Mouse (Mus musculus) heart, adult 18-20 months (tissue): ENCODE measurements around the gene Plekhh2. TPM values are rescaled to one million over a fixed set of nuclear protein-coding genes. Genes with fewer than 3 reads are reported as not detected.
A peak's percentile ranks its signal among the peaks of the same experiment; 100 is the strongest.

Experiments
- DNase-seq, 2 experiments: peaks; one replicate each; pipeline ENCODE4 v3.0.0; 2021 to 2022; ENCODE audit warnings: mixed read lengths in 1 of 2
- long read RNA-seq, 2 experiments: library from polyadenylated mRNA; stranded (forward); transcript quantifications; one replicate each; pipeline ENCODE4 v2.0.0; 2021
- total RNA-seq, 2 experiments: library from RNA; stranded (reverse); gene quantifications; 2 replicates each; pipeline ENCODE4 v1.2.3; 2021

The Plekhh2 gene
- total RNA-seq, result 1 to 10 TPM; 1.5 to 1.7 TPM
- long read RNA-seq, experiment 1, result 0 reads
- long read RNA-seq, experiment 2, result 0 reads

DNA sequence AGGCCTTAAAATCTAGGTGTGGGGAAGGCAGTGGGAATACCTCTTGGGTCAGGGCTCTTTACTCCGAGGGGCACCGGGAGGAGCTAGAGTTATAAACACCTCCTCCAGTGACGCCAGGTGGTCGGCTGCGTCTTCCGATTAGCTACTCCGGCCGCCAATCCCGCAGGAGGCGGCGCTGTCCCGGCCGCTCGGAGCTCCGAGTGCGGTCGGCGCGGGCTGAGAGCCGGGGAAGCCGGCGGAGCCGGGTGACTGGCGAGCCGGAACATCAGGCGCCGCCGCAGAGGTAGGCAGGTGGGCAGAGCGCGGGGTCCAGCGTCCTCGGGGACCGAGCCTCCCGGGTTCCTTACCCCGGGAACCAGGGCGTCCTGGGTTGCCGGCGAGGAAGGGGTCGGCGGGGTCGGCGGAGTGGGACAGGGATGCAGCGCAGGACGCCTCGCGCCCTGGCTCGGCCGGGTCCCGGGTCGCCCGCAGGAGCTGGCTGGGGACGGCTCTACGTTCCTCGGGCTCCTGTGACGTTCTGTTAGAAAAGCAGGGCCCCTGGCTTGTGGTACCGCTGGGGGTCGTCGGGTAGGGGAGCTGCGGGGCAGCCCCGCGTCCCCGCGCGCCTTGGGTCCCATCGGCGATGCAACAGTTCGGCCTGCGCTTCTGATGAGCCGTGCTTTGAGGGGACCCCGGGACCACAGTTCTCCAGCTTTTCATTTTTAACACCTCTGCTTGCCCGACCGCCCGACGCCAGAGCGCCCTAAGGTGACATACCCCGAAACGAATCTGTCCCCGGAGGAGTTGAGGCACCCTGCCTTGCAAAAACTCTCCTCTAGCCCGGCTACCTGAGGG lies at the start of gene Plekhh2:
Gene Plekhh2, plus strand, starts transcription at position 214 of the 834 bp plus-strand sequence.
- DNase-seq, result peak; percentile 86 to 87

DNA sequence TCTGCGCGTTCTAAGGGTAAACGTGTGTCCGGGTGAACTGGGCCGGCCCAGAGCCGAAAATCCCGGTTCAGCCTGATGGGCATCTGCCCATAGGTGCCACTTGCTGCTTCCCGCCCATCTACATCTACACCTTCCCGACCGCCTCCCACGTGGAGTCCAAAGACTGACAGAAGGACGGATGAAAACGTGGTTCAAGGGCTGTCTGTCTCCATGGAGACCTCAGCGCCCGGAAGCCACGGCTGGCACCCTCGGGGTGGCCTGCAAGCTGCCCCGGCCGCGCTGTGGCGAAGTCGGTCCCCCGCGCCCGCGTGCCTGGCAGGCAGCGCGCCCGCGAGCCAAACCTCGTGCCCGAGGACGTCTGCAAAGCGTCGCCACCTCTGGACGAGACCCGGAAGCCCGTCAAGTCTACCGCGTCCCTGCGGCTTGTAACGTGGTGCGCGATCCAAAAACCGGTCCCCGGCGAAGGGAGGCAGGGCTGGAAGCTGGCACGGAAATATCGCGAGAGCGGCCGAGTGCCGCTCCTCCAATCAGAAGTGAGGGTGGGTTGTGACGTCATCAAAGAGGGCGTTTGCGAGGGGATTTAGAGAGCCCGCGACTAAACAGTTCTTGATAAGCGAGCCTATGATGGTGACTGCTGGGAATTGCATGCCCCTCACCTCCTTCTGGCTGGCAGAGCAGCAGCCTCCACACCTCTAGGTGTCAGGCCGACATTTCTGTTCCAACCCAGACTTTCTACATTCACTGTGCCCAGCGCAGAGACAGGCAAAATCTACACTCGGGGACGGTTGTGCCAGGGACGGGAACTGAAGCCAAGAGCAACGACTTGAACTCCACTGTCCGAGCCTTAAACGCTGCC lies 45.7 kb upstream of the Plekhh2 start, which contains the start of gene Thada:
Gene Thada, minus strand, starts transcription at position 453 of the 856 bp plus-strand sequence.
- peak; percentile 98 to 99 for DNase-seq

DNA sequence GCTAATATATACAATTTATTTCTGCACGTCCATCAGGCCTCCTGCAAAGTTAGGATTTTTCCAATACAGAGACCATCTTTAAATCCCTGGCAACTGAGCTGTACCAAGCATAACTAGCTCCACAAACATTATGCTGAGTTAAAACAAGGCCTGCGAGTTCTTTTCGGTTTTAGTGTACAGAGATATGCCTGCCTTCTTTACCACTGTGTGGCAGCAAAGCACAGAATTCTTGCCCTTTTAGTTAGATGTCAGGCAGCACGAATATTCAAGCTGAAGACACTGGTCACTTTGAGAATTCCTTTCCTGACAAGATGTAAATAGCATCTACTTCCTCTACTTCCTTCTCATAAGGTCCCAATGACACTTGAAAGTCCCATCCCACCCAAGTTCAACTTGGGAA lies 37.4 kb upstream of the Plekhh2 start:
- DNase-seq, result peak in 1 of 2 experiments; percentile 18

DNA sequence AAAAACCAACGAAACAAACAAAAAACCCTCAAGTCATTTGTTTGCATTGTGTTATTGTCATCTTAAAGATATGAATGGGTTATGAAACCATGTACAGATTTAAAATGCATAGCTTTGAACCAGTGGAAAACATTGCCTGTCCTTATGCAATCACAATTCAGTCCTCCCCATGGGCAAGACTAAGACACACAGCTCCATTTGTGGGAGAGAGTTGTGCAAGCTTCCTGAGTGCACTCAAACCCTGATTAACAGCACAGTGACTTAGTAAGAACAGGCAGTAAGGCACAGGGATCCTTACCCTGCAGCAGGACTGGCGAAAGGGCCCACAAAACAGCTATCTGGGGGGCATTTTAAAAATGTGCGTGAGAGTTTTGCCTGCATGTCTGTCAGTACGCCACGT lies 34.5 kb upstream of the Plekhh2 start:
- no peak for DNase-seq

DNA sequence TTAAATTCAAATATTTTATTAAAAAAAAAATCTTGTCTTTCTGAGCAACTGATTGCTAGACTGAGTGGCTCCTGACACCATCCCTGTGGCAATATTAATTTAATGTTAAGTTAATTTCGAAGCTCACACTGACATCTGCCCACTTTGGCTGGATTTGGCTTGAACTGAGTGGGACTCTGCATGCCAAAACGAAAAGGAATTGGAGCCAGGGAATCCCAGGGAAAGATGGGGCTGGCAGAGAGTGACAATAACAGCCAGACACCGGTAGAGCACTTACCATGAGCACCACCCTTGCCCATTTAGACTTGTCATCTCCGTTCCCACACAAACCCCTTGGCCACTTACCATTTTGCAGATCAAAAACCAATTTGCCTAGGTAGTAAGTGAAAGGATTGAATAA lies 33.4 kb upstream of the Plekhh2 start:
- DNase-seq, result no peak

DNA sequence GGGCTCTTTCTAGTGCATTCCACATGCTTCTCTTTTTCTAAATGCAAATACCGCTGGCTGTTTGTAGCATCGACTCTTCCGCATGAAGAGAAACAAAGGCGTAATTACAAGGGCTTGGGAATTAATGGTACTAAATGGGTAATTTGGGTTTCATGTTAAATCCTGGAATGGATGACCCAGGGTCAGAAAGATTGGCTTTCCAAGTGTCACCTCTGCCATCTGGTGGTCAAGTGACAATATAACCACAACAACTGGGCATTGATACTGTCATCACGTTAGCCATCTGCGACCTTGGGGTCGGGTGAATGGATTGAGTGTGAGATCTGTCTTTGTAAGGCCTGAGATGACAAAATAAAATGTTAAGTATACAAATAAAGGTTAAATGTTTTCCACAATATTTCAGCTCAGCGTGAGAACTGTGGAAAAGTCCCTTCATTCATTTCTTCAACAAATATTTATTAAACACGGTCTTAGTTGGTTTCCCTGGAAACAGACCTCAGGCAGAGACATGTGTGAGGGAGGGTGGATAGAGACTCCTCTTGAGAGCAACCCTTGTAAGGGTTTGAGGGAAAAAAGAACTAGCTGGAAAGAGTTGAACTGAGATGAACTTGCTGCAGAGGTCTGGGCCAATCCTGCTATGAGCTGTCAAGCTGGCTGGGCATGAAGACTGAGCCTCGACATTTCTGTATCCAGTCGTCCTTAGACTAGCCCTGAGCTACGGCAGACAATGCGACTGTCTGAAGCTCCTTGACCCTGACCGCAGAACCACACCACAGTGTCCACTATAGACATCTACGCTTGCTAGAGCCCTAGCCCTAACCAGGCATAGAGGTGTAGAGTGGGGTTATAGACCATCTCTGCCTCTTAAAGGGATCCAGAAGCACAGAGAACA lies 31.0 kb upstream of the Plekhh2 start:
- DNase-seq, result peak; percentile 26 to 56

DNA sequence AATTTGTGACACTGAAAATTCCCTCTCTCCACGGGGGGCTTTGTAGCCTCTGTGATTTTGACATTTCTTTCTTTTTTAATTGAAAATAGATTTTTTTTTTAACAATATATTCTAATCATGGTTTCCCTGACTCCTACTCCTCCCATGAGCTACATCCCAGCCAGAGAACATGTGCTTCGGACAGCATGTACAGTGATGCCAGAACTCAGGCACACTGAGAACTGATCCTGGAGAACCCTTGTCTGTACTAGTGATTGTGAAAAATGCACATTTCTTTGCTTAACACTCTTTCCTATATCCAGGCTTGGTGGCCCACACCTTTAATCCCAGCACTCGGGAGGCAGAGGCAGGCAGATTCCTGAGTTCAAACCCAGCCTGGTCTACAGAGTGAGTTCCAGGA lies 28.9 kb upstream of the Plekhh2 start:
- no peak for DNase-seq

DNA sequence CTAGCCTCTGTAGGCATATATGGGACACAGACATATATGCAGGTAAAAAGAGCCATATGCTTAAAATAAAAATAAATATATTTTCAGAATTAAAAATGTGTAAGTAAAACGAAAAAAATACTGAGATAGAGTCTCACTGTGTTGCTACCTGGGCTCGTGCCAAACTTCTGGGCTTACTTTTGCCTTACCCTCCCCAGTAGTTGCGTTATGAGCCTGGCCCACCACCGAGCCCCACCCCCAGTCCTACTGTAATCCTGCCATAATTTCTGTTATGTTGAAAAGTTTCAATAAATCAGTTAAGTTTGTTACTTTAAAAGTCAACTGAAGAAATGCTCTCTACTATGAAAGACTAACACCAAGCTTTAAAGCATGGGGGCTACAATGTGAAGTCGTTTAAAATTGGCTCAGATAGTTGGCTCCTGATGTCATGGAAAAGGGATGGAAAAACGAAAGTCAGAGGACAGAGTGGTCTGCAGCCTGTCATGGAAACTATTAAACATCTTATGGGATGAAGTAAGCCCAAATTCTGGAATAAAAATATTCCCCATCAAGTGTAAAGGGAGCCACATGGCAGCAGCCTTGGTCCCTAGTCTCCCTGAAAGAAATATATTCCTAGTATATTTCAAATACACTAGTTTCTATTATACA lies 27.9 kb upstream of the Plekhh2 start:
- DNase-seq, result no peak

DNA sequence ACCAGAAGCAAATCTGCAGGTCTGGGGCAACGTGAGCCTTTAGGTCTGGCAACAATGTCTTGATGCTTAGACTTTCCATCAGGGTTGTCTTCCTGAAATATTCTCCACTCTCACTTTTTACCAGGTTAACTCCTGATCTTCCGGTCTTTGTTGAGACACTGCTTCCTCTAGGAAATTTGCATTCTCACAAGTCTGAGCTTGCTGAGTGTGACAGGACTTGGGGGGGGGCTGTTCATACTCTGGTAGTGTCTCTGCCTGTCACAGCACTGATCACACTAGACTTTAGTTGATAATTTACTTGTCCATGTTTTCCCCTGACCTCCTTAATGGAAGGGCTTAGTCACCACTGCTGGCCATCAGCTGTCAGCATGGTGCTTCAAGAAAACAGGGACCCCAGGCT lies 24.3 kb upstream of the Plekhh2 start:
- DNase-seq, result no peak

DNA sequence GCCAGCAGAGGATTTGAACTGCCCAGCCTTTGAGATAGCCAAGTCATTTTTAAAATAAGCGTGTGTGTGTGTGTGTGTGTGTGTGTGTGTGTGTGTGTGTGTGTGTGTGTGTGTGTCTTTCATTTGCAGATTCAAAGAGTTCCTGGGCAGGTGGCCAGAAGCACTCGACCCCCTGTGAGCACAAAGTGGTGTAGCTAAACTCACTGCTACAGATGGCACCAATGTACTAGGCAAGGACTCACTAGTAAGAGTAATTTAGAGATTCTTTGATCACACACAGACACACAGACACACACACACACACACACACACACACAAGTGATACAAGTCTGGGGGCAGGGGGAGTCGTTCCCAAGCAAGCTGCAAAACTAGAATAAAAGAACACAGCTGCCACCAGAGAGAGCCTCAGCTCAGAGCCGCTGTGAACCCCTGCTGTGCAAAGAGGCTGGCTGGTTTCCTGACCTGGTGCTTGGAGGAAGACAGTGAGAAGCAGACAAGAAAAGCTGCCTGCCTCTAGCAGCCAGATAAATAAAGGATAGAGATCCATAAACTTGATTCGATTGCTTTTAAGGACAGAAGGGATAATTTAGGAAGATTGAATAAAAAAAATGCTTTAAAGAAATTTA lies 19.3 kb upstream of the Plekhh2 start:
- DNase-seq, result no peak

DNA sequence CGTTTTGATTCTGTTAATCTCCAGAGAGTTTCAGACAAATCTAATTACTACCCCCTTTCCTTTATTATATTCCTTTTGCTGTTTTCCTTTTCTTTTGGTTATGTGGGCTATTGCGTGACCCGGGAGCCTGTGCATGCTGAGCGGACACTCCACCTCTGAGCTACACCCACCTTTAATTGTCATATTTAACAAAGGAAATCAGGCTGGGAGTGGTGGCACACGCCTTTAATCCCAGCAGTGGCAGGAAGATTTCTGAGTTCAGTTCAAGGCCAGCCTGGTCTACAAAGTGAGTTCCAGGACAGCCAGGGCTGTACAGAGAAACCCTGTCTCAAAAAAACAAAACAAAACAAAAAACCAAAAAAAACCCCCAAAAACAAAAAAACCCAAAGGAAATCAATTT lies 14.7 kb upstream of the Plekhh2 start:
- no peak for DNase-seq

DNA sequence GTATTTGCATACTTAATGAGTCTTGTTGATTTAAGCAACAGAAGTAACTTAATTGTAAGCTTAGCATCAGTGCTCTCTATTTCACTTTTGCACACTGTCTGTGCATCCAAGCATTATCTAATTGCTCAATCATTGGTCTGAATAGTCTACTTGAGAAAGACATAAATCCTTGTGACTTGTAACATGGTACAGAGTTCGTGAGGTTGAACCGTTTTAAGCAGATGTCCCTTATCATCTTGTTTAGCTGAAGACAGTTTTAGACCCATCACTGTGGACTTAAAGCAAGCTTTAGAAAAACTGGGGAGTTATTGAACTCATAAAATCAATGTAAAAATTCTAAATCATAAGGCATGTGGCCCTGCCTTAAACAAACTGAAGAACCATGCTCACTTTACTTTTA lies 14.1 kb upstream of the Plekhh2 start:
- DNase-seq, result no peak

DNA sequence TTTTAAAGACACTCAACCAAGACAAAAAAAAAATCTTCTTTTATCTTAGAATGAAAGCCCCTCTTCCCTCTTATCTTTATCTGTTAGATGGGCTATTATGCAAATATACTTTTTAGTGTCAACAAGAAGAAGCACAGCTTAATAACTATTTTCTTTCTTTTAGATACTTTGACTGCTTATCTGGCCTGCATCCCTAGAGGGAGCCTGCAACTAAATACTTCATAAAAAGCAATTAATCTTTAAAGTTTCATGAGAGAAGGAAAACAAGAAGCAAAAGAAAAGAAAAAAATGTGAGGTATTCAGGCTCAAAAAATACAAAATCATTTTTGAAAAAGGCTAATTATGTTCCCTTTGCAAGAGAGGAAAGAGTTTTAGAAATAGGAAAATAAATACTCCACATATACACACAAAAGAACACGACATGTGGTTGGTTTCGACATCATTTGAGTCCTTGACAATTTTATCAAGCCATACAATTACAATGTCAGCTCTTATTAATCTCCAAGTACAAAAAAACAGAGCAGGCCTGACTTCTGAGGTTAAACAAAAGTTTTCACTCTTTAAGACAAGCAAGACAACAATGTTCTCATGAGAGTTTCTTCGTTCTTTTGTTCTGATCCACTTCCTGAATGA lies 13.6 kb upstream of the Plekhh2 start:
- no peak for DNase-seq

DNA sequence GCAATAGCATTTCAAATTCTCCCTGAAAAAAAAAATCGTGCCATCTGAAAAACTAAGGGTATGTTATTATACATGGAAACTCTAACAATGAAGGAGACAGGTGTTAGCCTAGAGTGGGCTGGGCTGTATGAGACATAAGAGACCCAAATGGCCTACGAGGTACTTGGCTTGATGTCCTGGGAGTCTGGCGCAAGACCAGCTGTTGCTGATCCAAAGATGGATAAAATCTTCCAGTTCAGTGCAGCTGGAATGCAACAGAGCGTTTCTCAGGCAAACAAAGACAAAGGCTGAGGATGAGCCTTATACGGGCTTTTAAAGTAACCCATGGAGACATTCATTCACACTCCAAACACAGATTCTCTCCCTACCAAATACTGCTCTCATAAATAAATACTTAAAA lies 13.1 kb upstream of the Plekhh2 start:
- DNase-seq, result peak; percentile 46 to 66

DNA sequence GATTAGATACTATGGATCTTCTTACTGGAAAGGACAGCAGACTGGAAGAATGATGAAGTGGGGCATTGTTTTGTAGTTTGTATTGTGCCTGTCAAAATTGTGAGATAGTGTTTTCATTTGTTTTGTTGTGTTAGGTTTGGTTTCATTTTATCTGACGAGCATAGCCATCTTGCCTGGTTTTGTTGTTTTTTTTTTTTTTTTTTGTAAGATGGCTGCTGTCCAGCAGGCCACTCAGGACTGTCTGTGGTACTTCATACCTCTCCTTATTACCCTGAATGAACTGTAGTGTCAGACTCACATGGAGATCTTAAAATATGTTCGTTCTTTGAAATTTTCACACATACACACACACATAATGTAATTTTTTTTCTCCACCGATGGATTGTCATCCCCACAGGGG lies 9.4 kb upstream of the Plekhh2 start:
- DNase-seq, result no peak

DNA sequence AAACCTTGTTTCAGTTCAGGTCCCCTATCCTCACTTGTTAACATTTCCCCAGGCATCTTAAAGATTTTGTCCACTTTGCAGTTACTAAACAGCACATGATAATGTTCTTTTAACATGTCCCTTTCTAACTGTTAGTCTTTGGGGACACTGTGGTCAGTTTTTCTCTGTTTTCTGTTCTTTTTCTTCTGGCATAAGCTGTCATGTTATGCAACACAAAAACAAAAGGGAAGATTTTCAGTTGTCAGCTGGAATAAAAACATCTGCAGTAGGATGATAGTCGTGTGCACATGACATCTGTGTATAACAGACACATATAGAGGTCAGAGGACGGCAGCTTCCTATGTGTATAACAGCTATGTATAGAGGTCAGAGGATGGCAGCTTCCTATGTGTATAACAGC lies 5.8 kb upstream of the Plekhh2 start:
- peak in 1 of 2 experiments; percentile 14 for DNase-seq

DNA sequence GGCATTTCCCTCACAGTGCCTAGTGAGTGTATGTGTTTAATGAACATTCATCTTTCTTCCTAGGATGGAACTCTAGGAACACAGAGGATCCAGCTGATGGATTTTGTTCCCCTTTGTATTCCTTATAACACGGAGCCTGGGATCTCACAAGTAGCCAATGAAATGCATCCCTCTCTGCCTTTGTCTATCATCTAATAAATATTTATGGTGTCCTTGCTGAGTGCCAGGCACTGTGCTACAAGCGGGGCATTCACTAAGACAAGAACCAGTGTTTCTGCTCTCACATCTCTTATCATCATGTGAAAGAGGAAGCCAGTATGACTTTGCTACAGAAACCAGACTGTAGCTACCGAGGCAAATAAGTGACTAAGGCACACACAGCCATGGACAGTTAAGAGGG lies 3.0 kb upstream of the Plekhh2 start:
- DNase-seq, result no peak

DNA sequence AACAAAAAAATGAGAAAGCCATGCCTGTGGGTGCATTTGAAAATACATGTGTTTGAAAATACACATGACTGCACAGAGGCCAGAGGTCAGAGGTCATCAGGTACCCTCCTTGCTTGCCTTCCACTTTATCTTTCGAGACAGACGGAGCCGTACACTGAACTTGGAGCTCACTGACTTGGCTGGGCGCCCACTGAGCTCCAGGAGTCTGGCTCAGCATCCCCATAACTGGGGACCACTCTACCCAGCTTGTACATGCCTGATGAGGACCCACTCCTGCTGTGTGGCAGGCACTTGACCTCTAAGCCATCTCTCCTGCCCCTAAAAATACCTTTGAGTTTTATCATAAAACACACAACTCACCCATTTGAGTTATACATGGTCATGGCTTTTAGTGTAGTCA lies 2.5 kb upstream of the Plekhh2 start:
- DNase-seq, result no peak

DNA sequence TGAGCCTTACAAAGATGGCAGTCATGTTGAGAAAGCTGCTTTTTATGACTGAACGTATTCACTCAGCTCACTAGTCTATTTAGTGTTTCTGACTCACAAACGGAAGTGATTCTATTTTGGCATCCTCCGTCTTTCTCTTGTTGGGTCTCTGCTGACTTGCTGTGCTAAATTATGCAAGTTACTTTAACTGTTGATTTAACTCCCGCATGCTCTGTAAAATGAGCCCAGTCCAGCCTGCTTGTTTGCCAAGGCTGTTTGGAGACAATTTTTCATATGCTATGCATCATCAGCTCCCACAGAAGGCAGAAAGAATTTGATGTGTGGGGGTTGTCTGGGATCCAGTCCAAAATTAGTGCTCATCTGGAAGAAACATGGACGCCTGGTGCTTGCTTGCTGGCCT lies 1.3 kb upstream of the Plekhh2 start:
- DNase-seq, result peak; percentile 62 to 63

DNA sequence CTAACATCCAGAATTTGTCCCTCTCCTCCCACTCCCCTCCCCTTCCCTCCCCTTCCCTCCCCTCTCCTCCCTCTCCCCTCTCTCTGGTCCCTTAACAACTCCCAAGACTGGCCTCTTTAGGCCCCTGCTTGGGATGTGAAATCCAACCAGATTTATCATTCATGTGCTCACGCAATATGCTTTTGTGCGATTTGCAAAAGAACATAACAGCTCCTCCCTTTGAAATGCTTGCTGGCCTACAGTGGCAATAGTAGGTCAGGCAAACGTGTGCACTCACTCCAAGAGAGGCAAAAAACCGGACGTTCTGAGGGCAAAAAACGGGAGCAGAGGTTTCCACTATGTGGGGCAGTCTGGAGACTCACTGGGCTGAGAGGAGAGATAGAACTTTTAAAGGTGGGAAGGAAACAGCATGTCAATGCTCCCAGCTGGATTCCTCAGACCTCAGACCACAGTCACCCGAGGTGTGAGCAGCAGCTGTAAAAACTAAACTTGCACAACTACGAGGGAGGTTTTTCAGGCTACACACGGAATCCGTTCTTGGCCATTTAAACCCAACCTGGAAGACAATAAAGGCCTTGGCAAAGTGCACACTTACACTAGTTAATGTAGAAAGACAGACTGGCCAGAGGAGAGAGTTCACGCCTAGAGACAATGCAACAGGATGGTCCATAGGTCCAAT lies 595 bp upstream of the Plekhh2 start:
- peak in 1 of 2 experiments; percentile 34 for DNase-seq
